Mouse (Mus musculus): ENCODE measurements around the gene Fbln1. TPM values are rescaled to one million over a fixed set of nuclear protein-coding genes. Genes with fewer than 3 reads are reported as not detected.
A peak's percentile ranks its signal among the peaks of the same experiment; 100 is the strongest.

Gene Fbln1
- polyA plus RNA-seq, 1 experiment from 2014 or later: 48.9 TPM

- no peaks in the 10 kb centered on the region for H3K27me3 ChIP-seq (replicated peaks; ENCODE audit: control insufficient read depth, insufficient read depth, low read length)
- H3K4me3 ChIP-seq (ENCODE audit: low read depth, low read length): no peak overlapping the region
- H3K27ac ChIP-seq (ENCODE audit: low read depth, low read length): no peak overlapping the region
- H3K9me3 ChIP-seq (replicated peaks; ENCODE audit: control insufficient read depth, low read length): no peaks in the 10 kb centered on the region
- no peaks in the 10 kb centered on the region for H3K36me3 ChIP-seq (ENCODE audit: control insufficient read depth, insufficient read depth, low read length)
- DNase-seq (ENCODE audit: low spot score): no peak
- no peak overlapping the region for H3K4me2 ChIP-seq (ENCODE audit: low read length)
- no peak for ATAC-seq
- no peaks in the 10 kb centered on the region for H3K4me1 ChIP-seq (ENCODE audit: control insufficient read depth, insufficient read depth, low read length)
- 94% methylated on average over 5 of the region's 5 CpGs for WGBS
- no peak overlapping the region for H3K9ac ChIP-seq (ENCODE audit: low read length)
Measured at GRCm38 (mm10) chr15:85278986-85279385, 73.2 kb downstream of the Fbln1 start.

DNA sequence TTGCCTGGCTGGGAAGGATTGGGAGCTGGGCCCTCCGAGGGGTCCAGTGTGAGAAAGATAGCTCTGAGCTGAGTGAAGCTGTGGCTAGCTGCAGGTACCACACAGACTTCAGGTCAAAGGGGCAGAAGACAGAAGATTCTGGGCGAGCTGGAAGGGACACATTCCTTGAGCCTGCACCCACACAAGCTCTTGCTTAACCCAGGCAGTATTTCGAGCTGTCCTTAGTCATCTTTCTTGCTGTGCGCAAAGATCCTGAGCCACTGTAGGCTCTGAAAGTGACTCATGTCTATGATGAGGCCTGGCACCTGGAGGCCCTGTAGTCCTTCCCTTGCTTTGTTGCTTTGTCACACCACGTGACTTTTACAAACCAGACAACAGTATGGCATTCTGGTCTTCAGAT, 76.3 kb downstream of the Fbln1 start:
- no peaks in the 10 kb centered on the region for H3K4me1 ChIP-seq (ENCODE audit: control insufficient read depth, insufficient read depth, low read length)
- H3K4me3 ChIP-seq (ENCODE audit: low read depth, low read length): no peak overlapping the region
- no peak overlapping the region for H3K27ac ChIP-seq (ENCODE audit: low read depth, low read length)
- WGBS: 88% methylated on average over 5 of the region's 5 CpGs
- no peak overlapping the region for H3K9ac ChIP-seq (ENCODE audit: low read length)
- H3K36me3 ChIP-seq (ENCODE audit: control insufficient read depth, insufficient read depth, low read length): no peaks in the 10 kb centered on the region
- H3K9me3 ChIP-seq (replicated peaks; ENCODE audit: control insufficient read depth, low read length): no peaks in the 10 kb centered on the region
- DNase-seq (ENCODE audit: low spot score) (no peak), ATAC-seq (no peak)
- H3K4me2 ChIP-seq (ENCODE audit: low read length): no peak overlapping the region
- H3K27me3 ChIP-seq (replicated peaks; ENCODE audit: control insufficient read depth, insufficient read depth, low read length): no peaks in the 10 kb centered on the region

GRCm38 (mm10) chr15:85284651-85285050, 78.9 kb downstream of the Fbln1 start:
- H3K4me3 ChIP-seq (ENCODE audit: low read depth, low read length): no peak overlapping the region
- 89% methylated on average over 6 of the region's 6 CpGs for WGBS
- no peaks in the 10 kb centered on the region for H3K4me1 ChIP-seq (ENCODE audit: control insufficient read depth, insufficient read depth, low read length)
- H3K4me2 ChIP-seq (ENCODE audit: low read length): no peak overlapping the region
- no peak for DNase-seq (ENCODE audit: low spot score)
- no peaks in the 10 kb centered on the region for H3K9me3 ChIP-seq (replicated peaks; ENCODE audit: control insufficient read depth, low read length)
- H3K36me3 ChIP-seq (ENCODE audit: control insufficient read depth, insufficient read depth, low read length): no peaks in the 10 kb centered on the region
- H3K27ac ChIP-seq (ENCODE audit: low read depth, low read length): no peak overlapping the region
- no peak overlapping the region for H3K9ac ChIP-seq (ENCODE audit: low read length)
- no peaks in the 10 kb centered on the region for H3K27me3 ChIP-seq (replicated peaks; ENCODE audit: control insufficient read depth, insufficient read depth, low read length)
- no peak for ATAC-seq

GRCm38 (mm10) chr15:85294632-85295031, 88.9 kb downstream of the Fbln1 start:
- H3K27me3 ChIP-seq (replicated peaks; ENCODE audit: control insufficient read depth, insufficient read depth, low read length): no peaks in the 10 kb centered on the region
- peaks cover 6% of the 10 kb centered on the region for H3K4me1 ChIP-seq (ENCODE audit: control insufficient read depth, insufficient read depth, low read length)
- H3K27ac ChIP-seq (ENCODE audit: low read depth, low read length): no peak overlapping the region
- no peak overlapping the region for H3K9ac ChIP-seq (ENCODE audit: low read length)
- no peaks in the 10 kb centered on the region for H3K36me3 ChIP-seq (ENCODE audit: control insufficient read depth, insufficient read depth, low read length)
- H3K4me3 ChIP-seq (ENCODE audit: low read depth, low read length): no peak overlapping the region
- H3K4me2 ChIP-seq (ENCODE audit: low read length): no peak overlapping the region
- ATAC-seq: no peak
- H3K9me3 ChIP-seq (replicated peaks; ENCODE audit: control insufficient read depth, low read length): no peaks in the 10 kb centered on the region
- whole genome bisulfite sequencing: 78% methylated on average over 3 of the region's 3 CpGs
- no peak for DNase-seq (ENCODE audit: low spot score)

DNA sequence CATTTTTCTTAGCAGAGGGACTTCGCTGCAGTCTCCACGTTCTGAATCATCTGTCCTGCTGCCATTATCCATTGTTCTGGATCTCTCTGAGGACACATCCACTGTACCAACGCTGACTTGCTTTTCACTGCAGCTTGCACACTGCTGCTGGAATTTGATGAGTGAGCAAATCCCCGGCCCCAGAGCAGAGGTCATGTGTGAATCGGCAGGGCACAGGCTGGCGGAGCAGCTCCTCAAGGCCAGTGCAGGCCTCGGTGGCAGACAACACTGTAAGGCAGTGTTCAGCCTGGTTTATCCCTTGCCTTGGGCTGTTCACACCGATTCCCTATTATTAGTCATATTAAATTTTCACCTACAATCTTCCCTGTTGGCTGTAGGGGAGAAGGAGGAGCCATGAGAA, 89.8 kb downstream of the Fbln1 start:
- H3K9ac ChIP-seq (ENCODE audit: low read length): no peak overlapping the region
- H3K27me3 ChIP-seq (replicated peaks; ENCODE audit: control insufficient read depth, insufficient read depth, low read length): no peaks in the 10 kb centered on the region
- H3K4me2 ChIP-seq (ENCODE audit: low read length): no peak overlapping the region
- DNase-seq (ENCODE audit: low spot score) (no peak), ATAC-seq (no peak)
- no peak overlapping the region for H3K4me3 ChIP-seq (ENCODE audit: low read depth, low read length)
- H3K4me1 ChIP-seq (ENCODE audit: control insufficient read depth, insufficient read depth, low read length): peaks cover 6% of the 10 kb centered on the region
- no peaks in the 10 kb centered on the region for H3K9me3 ChIP-seq (replicated peaks; ENCODE audit: control insufficient read depth, low read length)
- H3K27ac ChIP-seq (ENCODE audit: low read depth, low read length): peak overlapping the region; percentile 17; the same call in 1 of the 2 replicates
- 80% methylated on average over 8 of the region's 8 CpGs for WGBS
- no peaks in the 10 kb centered on the region for H3K36me3 ChIP-seq (ENCODE audit: control insufficient read depth, insufficient read depth, low read length)

DNA sequence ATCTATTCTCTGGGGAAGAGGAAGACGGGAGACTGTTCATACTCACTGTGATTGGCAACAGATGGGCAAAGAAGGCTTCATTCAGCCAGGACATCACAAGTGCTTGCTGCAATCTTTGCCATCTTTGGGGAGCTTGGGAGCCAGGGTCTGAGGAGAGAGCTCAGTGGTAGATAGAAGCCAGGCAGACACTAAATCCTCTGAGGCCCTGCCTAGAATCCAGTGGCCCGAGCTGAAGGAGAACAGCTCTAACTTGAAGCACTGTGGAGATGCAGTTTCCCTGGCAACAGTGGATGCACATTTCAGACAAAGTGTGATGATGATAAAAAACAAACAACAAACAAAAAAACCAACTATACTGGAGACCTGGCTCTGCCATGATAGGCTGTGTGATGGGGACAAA, 90.2 kb downstream of the Fbln1 start:
- Histone ChIP-seq H3K27me3 (replicated peaks; ENCODE audit: control insufficient read depth, insufficient read depth, low read length) (no peaks in the 10 kb centered on the region), H3K9me3 (replicated peaks; ENCODE audit: control insufficient read depth, low read length) (no peaks in the 10 kb centered on the region), H3K4me2 (ENCODE audit: low read length) (no peak overlapping the region), H3K36me3 (ENCODE audit: control insufficient read depth, insufficient read depth, low read length) (no peaks in the 10 kb centered on the region), H3K4me3 (ENCODE audit: low read depth, low read length) (no peak overlapping the region), H3K4me1 (ENCODE audit: control insufficient read depth, insufficient read depth, low read length) (peaks cover 6% of the 10 kb centered on the region), H3K27ac (ENCODE audit: low read depth, low read length) (peak overlapping the region; percentile 17; the same call in 1 of the 2 replicates), H3K9ac (ENCODE audit: low read length) (no peak overlapping the region)
- no peak for ATAC-seq
- DNase-seq (ENCODE audit: low spot score): no peak
- WGBS: 53% methylated on average over 2 of the region's 2 CpGs

GRCm38 (mm10) chr15:85296538-85296937, 90.8 kb downstream of the Fbln1 start:
- no peaks in the 10 kb centered on the region for H3K27me3 ChIP-seq (replicated peaks; ENCODE audit: control insufficient read depth, insufficient read depth, low read length)
- no peak for DNase-seq (ENCODE audit: low spot score)
- 79% methylated on average over 3 of the region's 3 CpGs for WGBS
- H3K9ac ChIP-seq (ENCODE audit: low read length): no peak overlapping the region
- no peak overlapping the region for H3K27ac ChIP-seq (ENCODE audit: low read depth, low read length)
- no peak for ATAC-seq
- H3K4me1 ChIP-seq (ENCODE audit: control insufficient read depth, insufficient read depth, low read length): peaks cover 6% of the 10 kb centered on the region
- H3K4me2 ChIP-seq (ENCODE audit: low read length): no peak overlapping the region
- no peak overlapping the region for H3K4me3 ChIP-seq (ENCODE audit: low read depth, low read length)
- no peaks in the 10 kb centered on the region for H3K36me3 ChIP-seq (ENCODE audit: control insufficient read depth, insufficient read depth, low read length)
- H3K9me3 ChIP-seq (replicated peaks; ENCODE audit: control insufficient read depth, low read length): no peaks in the 10 kb centered on the region

DNA sequence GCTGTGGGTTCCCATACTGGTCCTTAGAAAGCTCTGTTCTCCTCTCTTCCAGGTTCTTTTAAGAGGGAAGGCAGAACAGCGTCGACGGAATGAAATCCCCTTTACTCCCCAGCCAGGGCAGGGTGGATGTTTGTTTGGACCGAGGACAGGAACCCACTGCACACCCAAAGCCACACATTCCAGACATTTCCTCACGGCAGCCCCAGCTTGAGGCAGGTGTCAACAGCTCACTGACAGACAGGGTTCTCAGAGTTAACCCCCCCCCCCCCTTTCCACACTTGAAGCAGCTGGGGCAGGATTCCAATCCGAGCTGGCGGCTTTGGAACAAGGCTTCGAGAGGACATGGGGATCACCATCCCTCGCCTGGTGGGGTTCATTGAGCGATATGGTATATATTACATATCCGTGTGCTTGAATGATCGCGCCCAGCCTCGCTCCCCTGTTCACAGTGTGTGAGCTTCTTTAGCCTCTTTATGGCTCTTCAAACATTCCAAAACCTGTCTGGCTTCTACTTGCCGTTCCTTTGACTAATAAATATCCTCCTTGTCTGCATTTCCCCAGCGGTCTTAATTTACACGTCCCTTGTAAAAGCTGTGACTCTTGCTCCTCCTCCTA, 92.5 kb downstream of the Fbln1 start:
- DNase-seq (ENCODE audit: low spot score): no peak
- 62% methylated on average over 17 of the region's 17 CpGs for WGBS
- H3K9me3 ChIP-seq (replicated peaks; ENCODE audit: control insufficient read depth, low read length): 0 out of 2 replicates have a peak, but pooled peaks cover 3% of the 10 kb centered on the region
- no peaks in the 10 kb centered on the region for H3K36me3 ChIP-seq (ENCODE audit: control insufficient read depth, insufficient read depth, low read length)
- ATAC-seq: no peak
- H3K4me2 ChIP-seq (ENCODE audit: low read length): no peak overlapping the region
- no peak overlapping the region for H3K9ac ChIP-seq (ENCODE audit: low read length)
- H3K27me3 ChIP-seq (replicated peaks; ENCODE audit: control insufficient read depth, insufficient read depth, low read length): no peaks in the 10 kb centered on the region
- H3K27ac ChIP-seq (ENCODE audit: low read depth, low read length): no peak overlapping the region
- H3K4me1 ChIP-seq (ENCODE audit: control insufficient read depth, insufficient read depth, low read length): peaks cover 6% of the 10 kb centered on the region
- H3K4me3 ChIP-seq (ENCODE audit: low read depth, low read length): no peak overlapping the region

- DNase-seq (ENCODE audit: low spot score) (no peak), ATAC-seq (no peak)
- no peak overlapping the region for H3K27ac ChIP-seq (ENCODE audit: low read depth, low read length)
- H3K4me1 ChIP-seq (ENCODE audit: control insufficient read depth, insufficient read depth, low read length): peaks cover 6% of the 10 kb centered on the region
- H3K9ac ChIP-seq (ENCODE audit: low read length): no peak overlapping the region
- H3K9me3 ChIP-seq (replicated peaks; ENCODE audit: control insufficient read depth, low read length): 0 out of 2 replicates have a peak, but pooled peaks cover 3% of the 10 kb centered on the region
- H3K4me3 ChIP-seq (ENCODE audit: low read depth, low read length): no peak overlapping the region
- H3K4me2 ChIP-seq (ENCODE audit: low read length): no peak overlapping the region
- 93% methylated on average over 9 of the region's 9 CpGs for WGBS
- no peaks in the 10 kb centered on the region for H3K36me3 ChIP-seq (ENCODE audit: control insufficient read depth, insufficient read depth, low read length)
- H3K27me3 ChIP-seq (replicated peaks; ENCODE audit: control insufficient read depth, insufficient read depth, low read length): no peaks in the 10 kb centered on the region
Measured at GRCm38 (mm10) chr15:85298946-85299345, 93.2 kb downstream of the Fbln1 start.

Data from forebrain, embryonic 14.5 days (tissue).